Mouse (Mus musculus) heart, embryonic 11.5 days (tissue): ENCODE measurements around the gene Mea1. TPM values are rescaled to one million over a fixed set of nuclear protein-coding genes. Genes with fewer than 3 reads are reported as not detected.

Experiments used
- ATAC-seq: fragments of 200-750 bp; cut with Nextera tagmentation; replicated peaks from 2 replicates; pipeline ENCODE4 v1.8.0; 2017; ENCODE audit warnings: moderate library complexity; ENCODE audit not compliant: insufficient number of reproducible peaks, low FRiP score, low TSS enrichment
- H3K27ac ChIP-seq: fragments of 300-500 bp; sonication (generic); 2 replicates; pipeline ENCODE4 v1.5.1; 2014; ENCODE audit warnings: mild to moderate bottlenecking, low read depth, low read length
- H3K27me3 ChIP-seq: fragments of 300-500 bp; sonication (generic); 2 replicates; pipeline ENCODE4 v1.6.1; 2014; ENCODE audit warnings: mild to moderate bottlenecking, low read length, mixed read lengths; ENCODE audit not compliant: control insufficient read depth, insufficient read depth
- H3K36me3 ChIP-seq: fragments of 300-500 bp; sonication (generic); 2 replicates; pipeline ENCODE4 v1.6.1; 2014; ENCODE audit warnings: mild to moderate bottlenecking, low read length, moderate library complexity, mixed read lengths; ENCODE audit not compliant: control insufficient read depth, insufficient read depth
- H3K4me1 ChIP-seq: fragments of 300-500 bp; sonication (generic); 2 replicates; pipeline ENCODE4 v1.6.1; 2014; ENCODE audit warnings: low read length; ENCODE audit not compliant: control insufficient read depth, insufficient read depth
- H3K4me2 ChIP-seq: fragments of 300-500 bp; sonication (generic); 2 replicates; pipeline ENCODE4 v1.6.1; 2014; ENCODE audit warnings: mild to moderate bottlenecking, moderate library complexity
- H3K4me3 ChIP-seq: fragments of 300-500 bp; sonication (generic); 2 replicates; pipeline ENCODE4 v1.5.1; 2014; ENCODE audit warnings: low read depth, low read length
- H3K9ac ChIP-seq: fragments of 300-500 bp; sonication (generic); 2 replicates; pipeline ENCODE4 v1.6.1; 2014; ENCODE audit warnings: mild to moderate bottlenecking, low read depth, low read length, moderate library complexity
- H3K9me3 ChIP-seq: fragments of 300-500 bp; sonication (generic); replicated peaks from 2 replicates; pipeline ENCODE4 v1.6.1; 2016; ENCODE audit warnings: low read length; ENCODE audit not compliant: control insufficient read depth
- WGBS: fragments of 180-500 bp; shearing (Covaris S2); extraction: QIAGEN DNeasy Blood & Tissue Kit; methylation state at CpG from one replicate; pipeline ENCODE4 v1.1.7; 2014; ENCODE audit not compliant: insufficient replicate concordance; 5-methylcytosine and 5-hydroxymethylcytosine counted together
- polyA plus RNA-seq: library from polyadenylated mRNA; unstranded; fragments of >200 nt; fragmentation: Nextera tagmentation; extraction: Ambion mirVana; gene quantifications from 2 replicates; pipeline ENCODE4 v1.2.1, GENCODE M21; 2014

Mea1 gene
- polyA plus RNA-seq, 1 experiment from 2014 or later = 142 TPM

DNA sequence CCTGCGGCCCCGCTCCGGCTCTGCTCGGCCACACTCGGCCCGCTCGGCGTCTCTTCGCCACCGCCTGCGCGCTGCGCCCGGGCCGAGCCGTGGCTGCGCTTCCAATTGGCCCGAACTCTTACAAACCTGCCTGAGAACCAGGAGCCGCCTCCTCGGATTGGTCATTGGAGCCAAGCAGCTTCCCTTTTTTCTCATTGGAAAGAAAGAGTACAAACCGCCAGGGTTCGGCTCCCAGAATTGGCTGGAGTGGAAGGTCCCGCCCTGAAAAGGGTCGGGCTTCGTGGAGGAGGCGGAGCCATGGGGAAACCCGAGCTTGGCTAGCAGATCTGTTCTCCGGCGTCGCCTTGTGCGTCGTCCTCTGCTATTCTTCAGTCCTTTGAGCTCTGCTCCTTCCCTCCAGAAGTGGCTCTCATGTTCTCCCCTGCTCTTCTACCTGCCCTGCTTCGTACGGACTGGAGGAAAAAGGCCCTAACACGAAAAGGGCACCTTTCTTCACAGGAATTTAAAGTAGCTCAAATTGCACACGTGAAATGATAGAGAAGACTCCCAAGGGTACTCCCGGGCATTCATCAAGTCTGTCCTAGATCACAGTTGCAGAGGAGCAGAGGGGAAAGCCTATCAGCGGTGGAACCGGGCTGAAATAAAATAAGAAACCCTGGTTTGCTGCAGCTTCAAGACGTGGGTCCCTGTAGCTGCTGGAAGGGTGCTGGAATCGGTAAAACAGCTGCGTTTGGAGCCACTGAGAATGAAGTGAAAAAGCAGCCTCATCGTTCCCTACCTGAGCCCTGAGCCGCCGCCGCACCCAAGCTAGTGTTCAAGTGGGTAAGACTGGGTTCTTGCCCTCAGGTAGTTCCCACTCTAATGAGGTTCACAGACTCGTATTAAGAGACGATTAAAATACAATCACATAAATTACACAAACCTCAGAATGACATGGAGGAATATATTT is 26.6 kb downstream of the Mea1 start, which contains the start of gene Ppp2r5d:
Gene Ppp2r5d (minus strand): TSS at position 225 of the 949 bp plus-strand sequence.
- Histone ChIP-seq H3K9me3 (no peaks in the 10 kb centered on the region), H3K36me3 (no peaks in the 10 kb centered on the region), H3K4me3 (peak within 1 kb of the TSS; percentile 93), H3K27me3 (no peaks in the 10 kb centered on the region), H3K9ac (peak within 1 kb of the TSS; percentile 88), H3K4me1 (peaks cover 26% of the 10 kb centered on the region), H3K4me2 (peak within 1 kb of the TSS; percentile 89), H3K27ac (peak within 1 kb of the TSS; percentile 91)
- 2% methylated on average over 48 of the region's 48 CpGs for WGBS
- peak; percentile 93 for ATAC-seq

DNA sequence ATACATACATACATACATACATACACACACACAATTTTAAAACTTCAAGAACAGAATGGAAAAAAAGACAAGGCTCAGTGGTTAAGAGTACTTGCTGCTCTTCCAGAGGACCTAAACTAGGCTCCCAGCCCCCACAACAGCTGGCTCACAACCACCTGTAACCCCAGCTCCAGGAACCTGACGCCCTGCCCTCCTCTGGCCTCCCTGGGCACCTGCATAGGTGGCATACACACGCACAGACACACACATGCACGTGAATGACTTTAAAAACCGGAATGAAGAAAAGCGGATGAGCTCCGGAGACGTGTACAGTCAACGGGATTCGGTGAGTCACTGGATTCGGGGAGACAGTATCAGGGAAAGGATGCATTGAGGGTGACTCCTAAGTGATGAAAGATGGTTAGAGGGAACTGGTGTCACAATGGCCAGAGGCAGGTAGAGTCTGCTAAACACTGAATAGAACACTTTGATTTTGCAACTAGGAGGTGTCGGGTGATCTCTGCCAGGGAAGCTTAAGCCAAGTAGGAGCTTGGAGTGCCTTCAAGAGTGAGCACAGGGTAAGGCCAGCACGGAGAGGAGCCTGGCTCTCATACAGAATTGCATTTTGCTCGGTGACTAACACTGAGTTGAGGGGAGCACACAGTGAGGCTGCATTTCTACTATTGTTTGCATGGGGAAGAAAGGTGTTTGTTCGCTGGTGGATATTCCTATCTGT is 27.9 kb downstream of the Mea1 start:
- Histone ChIP-seq H3K4me3 (no peak overlapping the region), H3K9ac (no peak overlapping the region), H3K36me3 (no peaks in the 10 kb centered on the region), H3K4me2 (peak overlapping the region; percentile 89; the same call in 1 of the 2 replicates), H3K9me3 (no peaks in the 10 kb centered on the region), H3K27ac (no peak overlapping the region), H3K27me3 (no peaks in the 10 kb centered on the region), H3K4me1 (peaks cover 26% of the 10 kb centered on the region)
- WGBS = 82% methylated on average over 14 of the region's 14 CpGs
- no peak for ATAC-seq

DNA sequence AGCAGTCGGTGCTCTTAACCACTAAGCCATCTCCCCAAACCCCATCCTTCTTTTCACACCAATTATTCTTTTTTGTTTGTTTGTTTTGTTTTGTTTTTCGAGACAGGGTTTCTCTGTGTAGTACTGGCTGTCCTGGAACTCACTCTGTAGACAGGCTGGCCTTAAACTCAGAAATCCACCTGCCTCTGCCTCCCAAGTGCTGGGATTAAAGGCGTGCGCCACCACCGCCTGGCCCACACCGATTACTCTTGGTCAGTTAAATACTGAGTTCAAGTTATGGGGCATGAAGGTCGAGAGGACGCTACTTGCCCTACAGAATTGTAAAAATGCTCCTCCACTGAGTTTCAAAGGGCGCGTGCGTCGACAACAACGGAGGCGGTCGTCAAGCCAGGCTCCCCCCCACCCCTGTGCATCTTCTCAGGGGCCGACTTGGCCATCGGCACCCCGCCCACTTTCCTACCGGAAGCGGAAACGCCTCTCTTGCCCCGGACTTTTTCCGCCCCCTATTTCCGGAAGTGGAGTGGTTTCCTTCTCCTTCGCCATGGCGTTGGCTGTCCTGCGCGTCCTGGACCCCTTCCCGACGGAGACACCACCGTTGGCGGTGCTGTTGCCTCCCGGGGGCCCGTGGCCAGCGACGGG is 32.5 kb downstream of the Mea1 start, which contains the start of gene Pex6:
Gene Pex6 (plus strand): TSS at position 505 of the 639 bp plus-strand sequence.
- Histone ChIP-seq H3K9ac (peak within 1 kb of the TSS; percentile 90), H3K9me3 (no peaks in the 10 kb centered on the region), H3K4me1 (peaks cover 14% of the 10 kb centered on the region), H3K36me3 (peaks cover 12% of the 10 kb centered on the region), H3K27me3 (no peaks in the 10 kb centered on the region), H3K4me3 (peak within 1 kb of the TSS; percentile 99), H3K4me2 (peak within 1 kb of the TSS; percentile 99), H3K27ac (peak within 1 kb of the TSS; percentile 68)
- WGBS = 8% methylated on average over 36 of the region's 36 CpGs
- ATAC-seq = peak; percentile 86

DNA sequence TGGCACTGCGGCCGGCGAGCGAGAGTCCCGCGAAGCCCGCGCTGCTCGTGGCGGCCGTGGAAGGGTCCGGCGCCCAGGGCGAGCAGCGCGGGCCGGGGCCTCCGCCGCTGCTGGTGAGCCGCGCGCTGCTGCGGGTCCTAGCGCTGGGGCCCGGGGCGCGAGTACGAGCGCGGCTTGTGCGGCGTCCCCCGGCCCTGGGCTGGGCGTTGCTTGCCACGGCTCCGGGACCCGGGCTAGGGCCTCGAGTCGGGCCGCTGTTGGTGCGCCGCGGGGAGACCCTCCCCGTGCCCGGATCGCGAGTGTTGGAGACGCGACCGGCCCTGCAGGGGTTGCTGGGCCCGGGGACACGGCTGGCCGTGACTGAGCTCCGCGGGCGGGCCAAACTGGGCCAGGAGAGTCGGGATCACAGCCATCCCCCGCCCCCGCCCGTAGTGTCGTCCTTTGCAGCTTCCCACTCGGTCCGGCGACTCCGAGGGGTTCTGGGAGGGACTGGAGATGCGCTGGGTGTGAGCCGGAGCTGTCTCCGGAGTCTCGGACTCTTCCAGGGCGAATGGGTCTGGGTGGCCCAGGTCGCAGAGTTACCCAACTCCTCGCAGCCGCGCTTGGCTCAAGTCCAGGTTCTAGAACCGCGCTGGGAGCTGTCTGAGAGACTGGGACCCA is 33.1 kb downstream of the Mea1 start:
- ATAC-seq = 0 out of 2 replicates have a peak, but pooled peaks have one; percentile 17
- Histone ChIP-seq H3K27me3 (no peaks in the 10 kb centered on the region), H3K36me3 (peaks cover 15% of the 10 kb centered on the region), H3K4me1 (peaks cover 11% of the 10 kb centered on the region), H3K27ac (peak overlapping the region; percentile 68), H3K4me2 (peak overlapping the region; percentile 99), H3K9me3 (no peaks in the 10 kb centered on the region), H3K9ac (peak overlapping the region; percentile 90), H3K4me3 (peak overlapping the region; percentile 99)
- under 1% methylated on average over 73 of the region's 76 CpGs for WGBS

DNA sequence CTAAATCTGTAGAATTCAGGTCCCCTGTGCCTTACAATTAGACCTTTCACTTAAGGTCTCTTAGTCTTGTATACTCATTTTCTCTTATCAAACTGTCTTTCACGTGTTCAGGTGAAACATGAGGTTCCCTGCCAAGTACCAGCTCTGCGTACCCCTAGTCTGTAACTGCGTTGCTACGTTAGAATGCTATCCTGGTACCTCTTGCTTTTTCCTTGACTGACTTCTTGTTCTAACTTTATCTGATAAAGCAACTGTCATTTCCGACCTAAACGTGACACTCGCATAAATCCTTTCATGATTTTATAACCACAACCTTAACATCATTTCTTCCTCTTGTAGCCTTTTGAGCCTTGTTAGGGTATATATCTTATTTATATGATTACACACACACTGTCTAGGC is 33.8 kb downstream of the Mea1 start:
- peak overlapping the region; percentile 90 for H3K9ac ChIP-seq
- 62% methylated on average over 7 of the region's 7 CpGs for WGBS
- peak overlapping the region; percentile 99 for H3K4me2 ChIP-seq
- no peaks in the 10 kb centered on the region for H3K9me3 ChIP-seq
- ATAC-seq = no peak
- peaks cover 11% of the 10 kb centered on the region for H3K4me1 ChIP-seq
- no peaks in the 10 kb centered on the region for H3K27me3 ChIP-seq
- peaks cover 15% of the 10 kb centered on the region for H3K36me3 ChIP-seq
- H3K4me3 ChIP-seq = peak overlapping the region; percentile 99
- no peak overlapping the region; the same call in 1 of the 2 replicates for H3K27ac ChIP-seq

DNA sequence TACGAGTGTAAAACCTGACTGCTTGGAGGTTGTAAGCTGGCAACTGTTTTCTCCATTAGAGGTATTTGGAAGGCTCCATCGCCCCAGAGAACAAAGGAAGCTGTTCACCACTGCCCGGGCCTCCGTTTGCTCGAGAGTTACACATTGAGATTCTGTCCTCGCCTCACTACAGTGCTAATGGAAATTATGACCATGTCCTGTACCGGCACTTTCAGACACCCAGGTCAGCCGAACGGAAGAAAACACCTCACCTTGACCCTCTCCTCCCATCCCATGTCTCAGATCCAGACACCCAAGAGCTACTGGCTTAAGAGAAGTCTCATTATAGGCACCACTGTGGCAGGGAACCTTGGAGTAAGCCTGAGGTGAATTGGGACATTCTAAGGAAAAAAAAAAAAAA is 35.3 kb downstream of the Mea1 start:
- H3K9ac ChIP-seq = no peak overlapping the region
- H3K9me3 ChIP-seq = no peaks in the 10 kb centered on the region
- H3K27me3 ChIP-seq = no peaks in the 10 kb centered on the region
- ATAC-seq = no peak
- no peak overlapping the region for H3K4me2 ChIP-seq
- no peak overlapping the region for H3K27ac ChIP-seq
- no peak overlapping the region for H3K4me3 ChIP-seq
- H3K4me1 ChIP-seq = peaks cover 11% of the 10 kb centered on the region
- H3K36me3 ChIP-seq = peaks cover 15% of the 10 kb centered on the region
- 89% methylated on average over 9 of the region's 9 CpGs for WGBS

DNA sequence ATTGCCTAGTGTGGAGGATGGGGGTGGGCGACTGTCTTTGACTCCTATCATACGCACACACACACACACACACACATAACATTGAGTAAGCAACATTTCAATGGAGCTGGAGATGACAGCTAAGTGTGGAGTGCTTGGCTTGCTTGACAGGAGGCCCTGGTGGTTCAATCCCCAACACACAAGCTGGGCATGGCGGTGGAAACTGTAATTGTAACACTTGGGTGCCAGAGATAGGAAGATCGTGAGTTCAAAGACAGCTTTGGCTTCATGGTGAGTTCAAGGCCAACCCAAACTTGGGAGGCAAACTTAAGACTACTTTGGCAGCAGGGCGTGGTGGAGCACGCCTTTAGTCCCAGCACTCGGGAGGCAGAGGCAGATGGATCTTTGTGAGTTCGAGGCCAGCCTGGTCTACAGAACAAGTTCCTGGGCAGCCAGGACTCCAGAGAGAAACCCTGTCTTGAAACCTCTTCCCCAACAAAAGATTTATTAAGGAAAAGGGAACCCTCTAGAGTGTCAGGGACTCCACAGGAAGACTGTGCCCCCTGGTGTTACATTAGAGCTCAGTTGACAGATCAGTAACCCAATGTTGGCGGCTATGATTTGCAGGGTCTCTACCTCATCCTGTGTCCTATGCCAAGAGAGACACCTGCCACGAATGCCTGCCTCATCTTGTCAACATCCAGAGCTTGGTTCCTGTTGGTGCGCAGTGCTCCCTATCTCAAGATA is 36.3 kb downstream of the Mea1 start:
- ATAC-seq = no peak
- Histone ChIP-seq H3K36me3 (peaks cover 15% of the 10 kb centered on the region), H3K4me1 (peaks cover 11% of the 10 kb centered on the region), H3K4me3 (no peak overlapping the region), H3K27me3 (no peaks in the 10 kb centered on the region), H3K27ac (no peak overlapping the region), H3K9ac (no peak overlapping the region), H3K4me2 (no peak overlapping the region), H3K9me3 (no peaks in the 10 kb centered on the region)
- WGBS = 93% methylated on average over 11 of the region's 11 CpGs
